Mouse (Mus musculus) kidney, embryonic 15.5 days (tissue): Measurements from ENCODE around the gene Gm128. TPM values are rescaled to one million over a fixed set of nuclear protein-coding genes. Genes with fewer than 3 reads are reported as not detected.
"Not testable (repeated sequence)": the region's sequence is repeated elsewhere in the genome, so short reads cannot be mapped to it uniquely, and the experiment has no call there.

ENCODE experiments used
- ATAC-seq: fragments of 200-750 bp; cut with Nextera tagmentation; replicated peaks from 2 replicates; pipeline ENCODE4 v1.8.0; 2017; ENCODE audit warnings: moderate TSS enrichment; ENCODE audit not compliant: low FRiP score
- H3K27ac ChIP-seq: fragments of 300-500 bp; sonication (generic); 2 replicates; pipeline ENCODE4 v1.5.1; 2015; ENCODE audit warnings: mild to moderate bottlenecking, inconsistent platforms
- H3K27me3 ChIP-seq: fragments of 300-500 bp; sonication (generic); 2 replicates; pipeline ENCODE4 v1.6.1; 2015; ENCODE audit warnings: inconsistent platforms
- H3K36me3 ChIP-seq: fragments of 300-500 bp; sonication (generic); 2 replicates; pipeline ENCODE4 v1.6.1; 2015; ENCODE audit warnings: inconsistent platforms
- H3K4me1 ChIP-seq: fragments of 300-500 bp; sonication (generic); 2 replicates; pipeline ENCODE4 v1.6.1; 2015; ENCODE audit warnings: inconsistent platforms
- H3K4me2 ChIP-seq: fragments of 300-500 bp; sonication (generic); 2 replicates; pipeline ENCODE4 v1.6.1; 2015; ENCODE audit warnings: moderate library complexity, mild to moderate bottlenecking, inconsistent platforms
- H3K4me3 ChIP-seq: fragments of 300-500 bp; sonication (generic); replicated peaks from 2 replicates; pipeline ENCODE4 v1.5.1; 2015; ENCODE audit warnings: mild to moderate bottlenecking, inconsistent platforms
- H3K9ac ChIP-seq: fragments of 300-500 bp; sonication (generic); 2 replicates; pipeline ENCODE4 v1.6.1; 2015; ENCODE audit warnings: mild to moderate bottlenecking, inconsistent platforms
- H3K9me3 ChIP-seq: fragments of 300-500 bp; sonication (generic); replicated peaks from 2 replicates; pipeline ENCODE4 v1.6.1; 2016; ENCODE audit warnings: inconsistent platforms
- WGBS: fragments of 180-500 bp; shearing (Covaris S2); methylation state at CpG from one replicate; pipeline ENCODE4 v1.1.7; 2015; ENCODE audit warnings: mixed read lengths; 5-methylcytosine and 5-hydroxymethylcytosine counted together
- polyA plus RNA-seq: library from polyadenylated mRNA; unstranded; fragments of >200 nt; fragmentation: Nextera tagmentation; extraction: Ambion mirVana; gene quantifications from 2 replicates; pipeline ENCODE4 v1.2.1, GENCODE M21; 2015

Gene Gm128
- polyA plus RNA-seq, 1 experiment from 2014 or later: 0.53 TPM

GRCm38 (mm10) chr3:95228148-95228893 is 13.1 kb downstream of the Gm128 start, which contains the start of gene Cdc42se1:
Gene Cdc42se1 (plus strand): TSS chr3:95228732.
- peak; percentile 88 for ATAC-seq
- no peaks in the 10 kb centered on the region for H3K27me3 ChIP-seq
- H3K4me2 ChIP-seq: peak within 1 kb of the TSS; percentile 64
- no peaks in the 10 kb centered on the region for H3K9me3 ChIP-seq
- peak within 1 kb of the TSS; percentile 74 for H3K4me3 ChIP-seq
- WGBS: under 1% methylated on average over 63 of the region's 64 CpGs
- peak within 1 kb of the TSS; percentile 94 for H3K27ac ChIP-seq
- peaks cover 58% of the 10 kb centered on the region for H3K4me1 ChIP-seq
- H3K36me3 ChIP-seq: peaks cover 49% of the 10 kb centered on the region
- H3K9ac ChIP-seq: peak within 1 kb of the TSS; percentile 90

DNA sequence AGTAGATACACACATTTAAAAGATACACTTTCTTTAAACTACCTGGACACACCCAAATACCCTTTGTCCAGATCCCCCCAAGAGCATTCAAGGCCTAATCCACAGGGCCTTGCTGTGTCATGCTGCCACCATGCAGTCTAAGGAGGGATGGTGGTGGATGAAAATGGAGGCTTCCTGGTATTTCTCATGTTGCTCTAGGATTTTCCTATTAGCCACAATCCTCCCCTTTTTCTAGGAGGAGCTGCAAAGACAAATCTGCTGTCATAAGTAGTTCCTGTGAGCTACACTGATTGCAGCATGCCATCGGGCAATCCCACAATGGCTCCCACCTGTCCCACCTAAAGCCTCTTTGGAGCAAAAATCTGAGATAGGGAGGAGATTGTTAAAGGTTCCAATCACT is 14.2 kb downstream of the Gm128 start:
- no peaks in the 10 kb centered on the region for H3K27me3 ChIP-seq
- 19% methylated on average over 1 of the region's 1 CpGs for WGBS
- H3K36me3 ChIP-seq: peaks cover 49% of the 10 kb centered on the region
- H3K4me2 ChIP-seq: peak overlapping the region; percentile 64
- peak overlapping the region; percentile 94 for H3K27ac ChIP-seq
- peak overlapping the region; percentile 74 for H3K4me3 ChIP-seq
- no peaks in the 10 kb centered on the region for H3K9me3 ChIP-seq
- peaks cover 50% of the 10 kb centered on the region for H3K4me1 ChIP-seq
- no peak for ATAC-seq
- peak overlapping the region; percentile 90 for H3K9ac ChIP-seq

DNA sequence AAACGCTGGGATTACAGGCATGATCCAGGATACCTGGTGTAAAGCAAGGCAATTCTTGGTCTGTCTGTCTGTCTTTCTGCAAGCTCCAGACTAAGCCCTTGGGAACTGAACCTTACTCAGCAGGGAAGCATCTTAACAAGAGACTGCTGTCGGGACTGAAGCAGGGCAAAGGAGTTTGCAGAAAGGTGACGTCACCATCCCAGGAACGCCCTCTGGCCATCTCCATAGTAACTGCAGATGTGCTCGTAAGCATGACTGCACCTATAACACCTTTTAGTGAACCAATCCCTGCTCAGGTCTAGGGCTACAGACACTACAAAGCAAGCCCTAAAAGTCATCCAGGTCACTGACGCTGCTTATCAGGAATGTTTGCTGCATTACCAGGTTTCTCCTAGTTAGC is 17.1 kb downstream of the Gm128 start:
- ATAC-seq: no peak
- 48% methylated on average over 6 of the region's 6 CpGs for WGBS
- Histone ChIP-seq H3K4me2 (no peak overlapping the region), H3K4me3 (no peak overlapping the region), H3K4me1 (peaks cover 24% of the 10 kb centered on the region), H3K36me3 (peaks cover 61% of the 10 kb centered on the region), H3K27ac (no peak overlapping the region), H3K9ac (no peak overlapping the region), H3K27me3 (no peaks in the 10 kb centered on the region), H3K9me3 (no peaks in the 10 kb centered on the region)

GRCm38 (mm10) chr3:95223041-95223440 is 18.4 kb downstream of the Gm128 start:
- no peak overlapping the region for H3K4me3 ChIP-seq
- H3K36me3 ChIP-seq: peaks cover 65% of the 10 kb centered on the region
- no peak overlapping the region for H3K4me2 ChIP-seq
- no peaks in the 10 kb centered on the region for H3K9me3 ChIP-seq
- H3K9ac ChIP-seq: no peak overlapping the region
- H3K27me3 ChIP-seq: no peaks in the 10 kb centered on the region
- no peak overlapping the region for H3K27ac ChIP-seq
- H3K4me1 ChIP-seq: peaks cover 31% of the 10 kb centered on the region
- WGBS: 97% methylated on average over 2 of the region's 2 CpGs
- no peak for ATAC-seq

DNA sequence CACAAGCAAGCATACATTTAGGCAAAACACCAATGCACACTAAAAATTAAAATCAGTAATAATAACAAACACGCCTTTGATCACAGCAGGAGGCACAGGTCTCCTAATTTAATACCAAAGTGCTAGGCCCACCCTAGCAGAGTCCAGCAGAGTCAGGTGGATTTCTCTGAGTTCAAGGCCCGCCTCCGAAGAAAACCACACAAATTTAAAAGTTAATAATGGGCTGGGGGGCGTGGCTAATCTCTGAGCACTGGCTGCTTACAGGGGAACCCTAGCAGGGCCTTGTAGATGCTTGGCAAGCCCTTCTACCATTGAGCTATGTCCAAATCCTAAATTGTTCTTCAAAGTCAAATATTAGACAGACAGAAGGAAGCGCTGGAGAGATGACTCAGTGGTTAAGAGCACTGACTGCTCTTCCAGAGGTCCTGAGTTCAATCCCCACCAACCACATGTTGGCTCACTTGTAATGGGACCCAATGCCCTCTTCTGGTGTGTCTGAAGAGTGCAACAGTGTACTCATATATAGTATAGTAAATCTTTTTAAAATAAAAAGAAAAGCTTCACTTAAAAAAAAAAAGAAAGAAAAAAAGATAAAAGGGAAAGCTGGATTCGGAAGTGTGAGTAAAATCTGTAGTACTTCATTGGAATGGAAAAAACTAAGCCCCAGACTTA is 22.8 kb downstream of the Gm128 start:
- no peak for ATAC-seq
- peak overlapping the region; percentile 100 for H3K27ac ChIP-seq
- H3K9ac ChIP-seq: peak overlapping the region; percentile 93; the same call in 1 of the 2 replicates
- no peaks in the 10 kb centered on the region for H3K27me3 ChIP-seq
- H3K9me3 ChIP-seq: no peaks in the 10 kb centered on the region
- H3K36me3 ChIP-seq: peaks cover 61% of the 10 kb centered on the region
- H3K4me1 ChIP-seq: peaks cover 17% of the 10 kb centered on the region
- peak overlapping the region; percentile 87 for H3K4me3 ChIP-seq
- H3K4me2 ChIP-seq: peak overlapping the region; percentile 69
- 80% methylated on average over 6 of the region's 6 CpGs for WGBS

GRCm38 (mm10) chr3:95217255-95218134 is 23.9 kb downstream of the Gm128 start, which contains the start of gene Gabpb2:
Gene Gabpb2 (minus strand): TSS chr3:95217916.
- peaks cover 57% of the 10 kb centered on the region for H3K36me3 ChIP-seq
- H3K27ac ChIP-seq: peak within 1 kb of the TSS; percentile 100
- H3K9me3 ChIP-seq: no peaks in the 10 kb centered on the region
- H3K4me1 ChIP-seq: peaks cover 17% of the 10 kb centered on the region
- H3K4me2 ChIP-seq: peak within 1 kb of the TSS; percentile 69
- H3K4me3 ChIP-seq: peak within 1 kb of the TSS; percentile 87
- ATAC-seq: peak; percentile 93
- H3K27me3 ChIP-seq: no peaks in the 10 kb centered on the region
- WGBS: under 1% methylated on average over 56 of the region's 56 CpGs
- peak within 1 kb of the TSS; percentile 93 for H3K9ac ChIP-seq

GRCm38 (mm10) chr3:95216655-95217254 is 24.6 kb downstream of the Gm128 start:
- H3K9ac ChIP-seq: peak overlapping the region; percentile 93
- peaks cover 17% of the 10 kb centered on the region for H3K4me1 ChIP-seq
- peak overlapping the region; percentile 69 for H3K4me2 ChIP-seq
- no peaks in the 10 kb centered on the region for H3K27me3 ChIP-seq
- WGBS: 16% methylated on average over 4 of the region's 4 CpGs
- H3K36me3 ChIP-seq: peaks cover 60% of the 10 kb centered on the region
- H3K27ac ChIP-seq: peak overlapping the region; percentile 100
- H3K4me3 ChIP-seq: peak overlapping the region; percentile 87
- no peaks in the 10 kb centered on the region for H3K9me3 ChIP-seq
- ATAC-seq: peak; percentile 40; the same call in 1 of the 2 replicates

GRCm38 (mm10) chr3:95213609-95213975 is 27.8 kb downstream of the Gm128 start:
- ATAC-seq: no peak
- Histone ChIP-seq H3K9me3 (no peaks in the 10 kb centered on the region), H3K4me2 (no peak overlapping the region), H3K27ac (no peak overlapping the region), H3K27me3 (no peaks in the 10 kb centered on the region), H3K4me3 (no peak overlapping the region), H3K36me3 (peaks cover 48% of the 10 kb centered on the region), H3K9ac (no peak overlapping the region), H3K4me1 (peaks cover 15% of the 10 kb centered on the region)
- WGBS: 96% methylated on average over 1 of the region's 1 CpGs

- not testable (repeated sequence) for H3K9me3 ChIP-seq, H3K27me3 ChIP-seq, H3K4me2 ChIP-seq, H3K27ac ChIP-seq, ATAC-seq, H3K9ac ChIP-seq, H3K4me3 ChIP-seq
- Histone ChIP-seq H3K4me1 (peaks cover 10% of the 10 kb centered on the region), H3K36me3 (peaks cover 54% of the 10 kb centered on the region)
- WGBS: 91% methylated on average over 9 of the region's 10 CpGs
Observed at GRCm38 (mm10) chr3:95212889-95213608, 28.3 kb downstream of the Gm128 start.

- 84% methylated on average over 2 of the region's 2 CpGs for WGBS
- Histone ChIP-seq H3K27me3 (no peaks in the 10 kb centered on the region), H3K4me1 (no peaks in the 10 kb centered on the region), H3K9ac (no peak overlapping the region), H3K36me3 (peaks cover 69% of the 10 kb centered on the region), H3K9me3 (no peaks in the 10 kb centered on the region), H3K4me3 (no peak overlapping the region), H3K4me2 (no peak overlapping the region), H3K27ac (no peak overlapping the region)
- ATAC-seq: no peak
Observed at GRCm38 (mm10) chr3:95210585-95210984, 30.8 kb downstream of the Gm128 start.

DNA sequence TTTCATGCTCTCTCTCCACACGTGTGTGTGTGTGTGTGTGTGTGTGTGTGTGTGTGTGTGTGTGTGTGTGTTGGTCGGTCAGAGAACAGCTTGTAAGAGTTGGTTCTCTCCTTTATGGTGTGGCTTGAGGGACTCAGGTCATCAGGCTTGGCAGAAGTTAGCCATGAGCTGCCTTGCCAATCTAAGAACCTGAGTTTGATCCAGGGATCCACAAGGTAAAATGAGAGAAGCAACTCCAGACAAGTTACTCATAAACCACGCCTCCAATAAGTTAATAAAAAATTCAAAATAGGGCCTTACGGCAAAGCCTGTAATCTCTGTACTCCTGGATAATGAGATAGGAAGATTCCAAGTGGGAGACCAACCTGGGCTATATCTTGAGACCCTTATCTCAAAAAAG is 33.1 kb downstream of the Gm128 start:
- no peak for ATAC-seq
- Histone ChIP-seq H3K27ac (no peak overlapping the region), H3K9me3 (no peaks in the 10 kb centered on the region), H3K4me1 (no peaks in the 10 kb centered on the region), H3K36me3 (peaks cover 74% of the 10 kb centered on the region), H3K9ac (no peak overlapping the region), H3K4me2 (no peak overlapping the region), H3K4me3 (no peak overlapping the region), H3K27me3 (no peaks in the 10 kb centered on the region)
- WGBS: 86% methylated on average over 4 of the region's 4 CpGs
